Mouse (Mus musculus) heart, embryonic 11.5 days (tissue): ENCODE measurements around the gene Ube2q2. TPM values are rescaled to one million over a fixed set of nuclear protein-coding genes. Genes with fewer than 3 reads are reported as not detected.
"Not testable (repeated sequence)": the region's sequence is repeated elsewhere in the genome, so short reads cannot be mapped to it uniquely, and the experiment has no call there.

Experiments
- ATAC-seq: fragments of 200-750 bp; cut with Nextera tagmentation; replicated peaks from 2 replicates; pipeline ENCODE4 v1.8.0; 2017; ENCODE audit warnings: moderate library complexity; ENCODE audit not compliant: insufficient number of reproducible peaks, low FRiP score, low TSS enrichment
- H3K27ac ChIP-seq: fragments of 300-500 bp; sonication (generic); 2 replicates; pipeline ENCODE4 v1.5.1; 2014; ENCODE audit warnings: mild to moderate bottlenecking, low read depth, low read length
- H3K27me3 ChIP-seq: fragments of 300-500 bp; sonication (generic); 2 replicates; pipeline ENCODE4 v1.6.1; 2014; ENCODE audit warnings: mild to moderate bottlenecking, low read length, mixed read lengths; ENCODE audit not compliant: control insufficient read depth, insufficient read depth
- H3K36me3 ChIP-seq: fragments of 300-500 bp; sonication (generic); 2 replicates; pipeline ENCODE4 v1.6.1; 2014; ENCODE audit warnings: mild to moderate bottlenecking, low read length, moderate library complexity, mixed read lengths; ENCODE audit not compliant: control insufficient read depth, insufficient read depth
- H3K4me1 ChIP-seq: fragments of 300-500 bp; sonication (generic); 2 replicates; pipeline ENCODE4 v1.6.1; 2014; ENCODE audit warnings: low read length; ENCODE audit not compliant: control insufficient read depth, insufficient read depth
- H3K4me2 ChIP-seq: fragments of 300-500 bp; sonication (generic); 2 replicates; pipeline ENCODE4 v1.6.1; 2014; ENCODE audit warnings: mild to moderate bottlenecking, moderate library complexity
- H3K4me3 ChIP-seq: fragments of 300-500 bp; sonication (generic); 2 replicates; pipeline ENCODE4 v1.5.1; 2014; ENCODE audit warnings: low read depth, low read length
- H3K9ac ChIP-seq: fragments of 300-500 bp; sonication (generic); 2 replicates; pipeline ENCODE4 v1.6.1; 2014; ENCODE audit warnings: mild to moderate bottlenecking, low read depth, low read length, moderate library complexity
- H3K9me3 ChIP-seq: fragments of 300-500 bp; sonication (generic); replicated peaks from 2 replicates; pipeline ENCODE4 v1.6.1; 2016; ENCODE audit warnings: low read length; ENCODE audit not compliant: control insufficient read depth
- WGBS: fragments of 180-500 bp; shearing (Covaris S2); extraction: QIAGEN DNeasy Blood & Tissue Kit; methylation state at CpG from one replicate; pipeline ENCODE4 v1.1.7; 2014; ENCODE audit not compliant: insufficient replicate concordance; 5-methylcytosine and 5-hydroxymethylcytosine counted together
- polyA plus RNA-seq: library from polyadenylated mRNA; unstranded; fragments of >200 nt; fragmentation: Nextera tagmentation; extraction: Ambion mirVana; gene quantifications from 2 replicates; pipeline ENCODE4 v1.2.1, GENCODE M21; 2014

Gene Ube2q2
- polyA plus RNA-seq, 1 experiment from 2014 or later = 29.1 TPM

- Histone ChIP-seq H3K27ac (no peak overlapping the region), H3K27me3 (no peaks in the 10 kb centered on the region), H3K36me3 (peaks cover 51% of the 10 kb centered on the region), H3K4me1 (no peaks in the 10 kb centered on the region), H3K4me3 (no peak overlapping the region), H3K4me2 (no peak overlapping the region), H3K9me3 (no peaks in the 10 kb centered on the region), H3K9ac (no peak overlapping the region)
- no peak for ATAC-seq
- 90% methylated on average over 3 of the region's 3 CpGs for WGBS
Observed at GRCm38 (mm10) chr9:55217381-55217780, 68.7 kb downstream of the Ube2q2 start.

- Histone ChIP-seq H3K4me3 (no peak overlapping the region), H3K9me3 (no peaks in the 10 kb centered on the region), H3K27me3 (no peaks in the 10 kb centered on the region), H3K36me3 (peaks cover 31% of the 10 kb centered on the region), H3K4me1 (no peaks in the 10 kb centered on the region), H3K9ac (no peak overlapping the region), H3K27ac (no peak overlapping the region), H3K4me2 (no peak overlapping the region)
- WGBS = 80% methylated on average over 7 of the region's 7 CpGs
- ATAC-seq = no peak
Observed at GRCm38 (mm10) chr9:55225165-55225737, 76.6 kb downstream of the Ube2q2 start.

GRCm38 (mm10) chr9:55226251-55226650 is 77.6 kb downstream of the Ube2q2 start:
- Histone ChIP-seq H3K9ac (no peak overlapping the region), H3K4me3 (no peak overlapping the region), H3K4me1 (no peaks in the 10 kb centered on the region), H3K4me2 (no peak overlapping the region), H3K27ac (no peak overlapping the region), H3K9me3 (no peaks in the 10 kb centered on the region), H3K36me3 (peaks cover 24% of the 10 kb centered on the region), H3K27me3 (no peaks in the 10 kb centered on the region)
- no peak for ATAC-seq
- 91% methylated on average over 3 of the region's 3 CpGs for WGBS

GRCm38 (mm10) chr9:55228149-55228548 is 79.5 kb downstream of the Ube2q2 start:
- Histone ChIP-seq H3K4me1 (no peaks in the 10 kb centered on the region), H3K4me2 (no peak overlapping the region), H3K27ac (no peak overlapping the region), H3K4me3 (no peak overlapping the region), H3K36me3 (peaks cover 10% of the 10 kb centered on the region), H3K27me3 (no peaks in the 10 kb centered on the region), H3K9ac (no peak overlapping the region), H3K9me3 (no peaks in the 10 kb centered on the region)
- WGBS = 90% methylated on average over 4 of the region's 4 CpGs
- no peak for ATAC-seq

- 52% methylated on average over 10 of the region's 10 CpGs for WGBS
- no peak for ATAC-seq
- Histone ChIP-seq H3K4me2 (no peak overlapping the region), H3K4me1 (no peaks in the 10 kb centered on the region), H3K27me3 (no peaks in the 10 kb centered on the region), H3K9me3 (no peaks in the 10 kb centered on the region), H3K9ac (no peak overlapping the region), H3K27ac (no peak overlapping the region), H3K36me3 (peaks cover 6% of the 10 kb centered on the region; the same call in 1 of the 2 replicates), H3K4me3 (no peak overlapping the region)
Observed at GRCm38 (mm10) chr9:55229010-55229409, 80.4 kb downstream of the Ube2q2 start.

GRCm38 (mm10) chr9:55231544-55231943 is 82.9 kb downstream of the Ube2q2 start:
- 55% methylated on average over 6 of the region's 6 CpGs for WGBS
- no peaks in the 10 kb centered on the region for H3K9me3 ChIP-seq
- no peak overlapping the region for H3K4me3 ChIP-seq
- H3K9ac ChIP-seq = no peak overlapping the region
- no peaks in the 10 kb centered on the region for H3K36me3 ChIP-seq
- no peak for ATAC-seq
- no peak overlapping the region for H3K4me2 ChIP-seq
- H3K27me3 ChIP-seq = no peaks in the 10 kb centered on the region
- no peak overlapping the region for H3K27ac ChIP-seq
- no peaks in the 10 kb centered on the region for H3K4me1 ChIP-seq

- ATAC-seq = no peak
- H3K9ac ChIP-seq = no peak overlapping the region
- H3K36me3 ChIP-seq = no peaks in the 10 kb centered on the region
- no peaks in the 10 kb centered on the region for H3K9me3 ChIP-seq
- no peak overlapping the region for H3K27ac ChIP-seq
- no peaks in the 10 kb centered on the region for H3K4me1 ChIP-seq
- H3K27me3 ChIP-seq = no peaks in the 10 kb centered on the region
- no peak overlapping the region for H3K4me3 ChIP-seq
- 87% methylated on average over 5 of the region's 5 CpGs for WGBS
- H3K4me2 ChIP-seq = no peak overlapping the region
Observed at GRCm38 (mm10) chr9:55232110-55232509, 83.5 kb downstream of the Ube2q2 start.

- Histone ChIP-seq H3K27me3 (no peaks in the 10 kb centered on the region), H3K4me1 (no peaks in the 10 kb centered on the region), H3K4me2 (no peak overlapping the region), H3K9me3 (no peaks in the 10 kb centered on the region), H3K27ac (no peak overlapping the region), H3K9ac (no peak overlapping the region), H3K4me3 (no peak overlapping the region), H3K36me3 (no peaks in the 10 kb centered on the region)
- 84% methylated on average over 7 of the region's 7 CpGs for WGBS
- ATAC-seq = no peak
Observed at GRCm38 (mm10) chr9:55232586-55232985, 83.9 kb downstream of the Ube2q2 start.

GRCm38 (mm10) chr9:55233076-55233475 is 84.4 kb downstream of the Ube2q2 start:
- H3K4me3 ChIP-seq, H3K27me3 ChIP-seq, H3K36me3 ChIP-seq, H3K9me3 ChIP-seq, ATAC-seq, H3K27ac ChIP-seq, H3K9ac ChIP-seq, H3K4me1 ChIP-seq, H3K4me2 ChIP-seq: not testable (repeated sequence)
- 57% methylated on average over 11 of the region's 11 CpGs for WGBS
